ENCODE assay signal across 19 mouse cellular contexts in genomic region chr6:117566786-117567185, GRCm38 (mm10).
A peak's percentile ranks its signal among the peaks of the same experiment; 100 is the strongest.
DNase-seq lines count a peak whose midpoint lies in the region; ATAC-seq and TF ChIP-seq lines count a peak whose summit lies in the region.
"Had no signal": no experiment of that assay in that cellular context is flagged by ENCODE, and none has a peak within 500 bp of the region (broad histone marks: within the 10 kb centered on the region; RNA-seq: fewer than 3 reads in every experiment).

No protein-coding gene starts in this region.

- peak overlapping the region; percentile 16; the same call in 1 of the 2 replicates for H3K4me2 ChIP-seq in heart, embryonic 14.5 days (ENCODE audit: low read length)
- no peak overlapping the region for H3K4me2 ChIP-seq in kidney, postnatal 0 days (ENCODE audit: low read length)
- H3K4me2 ChIP-seq in kidney, embryonic 15.5 days, result no peak overlapping the region
- no peak overlapping the region for H3K4me2 ChIP-seq in hindbrain, embryonic 16.5 days (ENCODE audit: low read length)
- H3K4me2 ChIP-seq: embryonic facial prominence, embryonic 12.5 days; forebrain, embryonic 15.5 days; hindbrain, embryonic 14.5 days had no signal

- peak; percentile 76 for DNase-seq in heart, embryonic 10.5 days (ENCODE audit: low spot score)
- DNase-seq in heart, postnatal 10 days, result no peak
- DNase-seq in heart, postnatal 4 days, result no peak
- peak; percentile 47 for DNase-seq in kidney, postnatal 0 days (ENCODE audit: low spot score)
- DNase-seq in forelimb bud, embryonic 11.5 days (ENCODE audit: low read depth, low spot score), result peak; percentile 13
- DNase-seq: adrenal gland, adult 8-10 months; adrenal gland, postnatal 36 days; cerebellum, adult 2 months; cerebellum, postnatal 10 days; gastrocnemius, postnatal 10 days; kidney, adult 2 months had no signal

- TF ChIP-seq CTCF in kidney, postnatal 0 days (IDR thresholded peaks at IDR 0.05; ENCODE audit: low read depth), result no peak

- intact Hi-C loops in heart, postnatal 10 days (cut with DNase I), result no loop called here

- ATAC-seq in heart, embryonic 14.5 days (ENCODE audit: insufficient number of reproducible peaks, insufficient read depth, low FRiP score, low read depth), result peak; percentile 72
- no peak for ATAC-seq in kidney, postnatal 0 days (replicated peaks; ENCODE audit: low FRiP score, low read depth)
- ATAC-seq in kidney, embryonic 15.5 days (replicated peaks; ENCODE audit: low FRiP score), result no peak
- ATAC-seq in hindbrain, embryonic 16.5 days, result no peak
- ATAC-seq: forebrain, embryonic 15.5 days; intestine, embryonic 16.5 days had no signal

- peaks cover 21% of the 10 kb centered on the region; the same call in 1 of the 2 replicates for H3K27me3 ChIP-seq in heart, embryonic 10.5 days (ENCODE audit: insufficient read depth, poor library complexity, severe bottlenecking)
- no peaks in the 10 kb centered on the region for H3K27me3 ChIP-seq in heart, embryonic 14.5 days (ENCODE audit: control insufficient read depth, insufficient read depth, low read length)
- no peaks in the 10 kb centered on the region for H3K27me3 ChIP-seq in kidney, postnatal 0 days (ENCODE audit: insufficient read depth, low read length)
- H3K27me3 ChIP-seq in kidney, embryonic 15.5 days, result 0 out of 2 replicates have a peak, but pooled peaks cover 2% of the 10 kb centered on the region
- H3K27me3 ChIP-seq in hindbrain, embryonic 16.5 days (replicated peaks; ENCODE audit: control insufficient read depth, insufficient read depth, low read length), result no peaks in the 10 kb centered on the region
- H3K27me3 ChIP-seq: embryonic facial prominence, embryonic 12.5 days; forebrain, embryonic 15.5 days had no signal

- no peak overlapping the region for H3K27ac ChIP-seq in heart, embryonic 10.5 days
- peak overlapping the region in 1 of 2 experiments; percentile 12; a peak in 1 of 4 replicates for H3K27ac ChIP-seq in heart, embryonic 14.5 days (replicated peaks in 1 of 2; ENCODE audit: control insufficient read depth in 1 of 2, insufficient read depth in 1 of 2, low read depth in 2 of 2, low read length in 2 of 2)
- H3K27ac ChIP-seq in kidney, postnatal 0 days, result no peak overlapping the region
- no peak overlapping the region for H3K27ac ChIP-seq in kidney, embryonic 15.5 days
- H3K27ac ChIP-seq in hindbrain, embryonic 16.5 days (ENCODE audit: low read depth, low read length), result no peak overlapping the region
- H3K27ac ChIP-seq: embryonic facial prominence, embryonic 12.5 days; forebrain, embryonic 15.5 days; hindbrain, embryonic 10.5 days; hindbrain, embryonic 14.5 days had no signal

- H3K9ac ChIP-seq in heart, embryonic 14.5 days (ENCODE audit: low read length), result no peak overlapping the region
- no peak overlapping the region for H3K9ac ChIP-seq in kidney, postnatal 0 days (ENCODE audit: low read depth, low read length)
- H3K9ac ChIP-seq in kidney, embryonic 15.5 days, result no peak overlapping the region
- no peak overlapping the region for H3K9ac ChIP-seq in hindbrain, embryonic 16.5 days (ENCODE audit: low read depth, low read length)
- H3K9ac ChIP-seq: embryonic facial prominence, embryonic 12.5 days; forebrain, embryonic 15.5 days; hindbrain, embryonic 14.5 days had no signal

- 33% methylated on average over 6 of the region's 6 CpGs for WGBS in heart, embryonic 10.5 days
- 16% methylated on average over 6 of the region's 6 CpGs for WGBS in heart, embryonic 14.5 days
- 31% methylated on average over 6 of the region's 6 CpGs for WGBS in kidney, postnatal 0 days
- WGBS in kidney, embryonic 15.5 days, result 22% methylated on average over 6 of the region's 6 CpGs
- 76% methylated on average over 6 of the region's 6 CpGs for WGBS in hindbrain, embryonic 16.5 days

- H3K4me3 ChIP-seq in heart, embryonic 10.5 days, result no peak overlapping the region
- H3K4me3 ChIP-seq in heart, embryonic 14.5 days (ENCODE audit: control insufficient read depth in 1 of 2, insufficient read depth in 1 of 2, low read depth in 1 of 2, low read length in 2 of 2), result no peak overlapping the region
- H3K4me3 ChIP-seq in kidney, postnatal 0 days (replicated peaks; ENCODE audit: low read depth, low read length), result no peak overlapping the region
- H3K4me3 ChIP-seq in kidney, embryonic 15.5 days (replicated peaks), result no peak overlapping the region
- H3K4me3 ChIP-seq in hindbrain, embryonic 16.5 days (ENCODE audit: low read length), result no peak overlapping the region
- H3K4me3 ChIP-seq: embryonic facial prominence, embryonic 12.5 days; forebrain, embryonic 15.5 days; hindbrain, embryonic 10.5 days had no signal

- no peaks in the 10 kb centered on the region for H3K9me3 ChIP-seq in heart, embryonic 10.5 days
- H3K9me3 ChIP-seq in heart, embryonic 14.5 days (ENCODE audit: control insufficient read depth, low read length), result no peaks in the 10 kb centered on the region
- no peaks in the 10 kb centered on the region for H3K9me3 ChIP-seq in kidney, postnatal 0 days (replicated peaks; ENCODE audit: low read length)
- no peaks in the 10 kb centered on the region for H3K9me3 ChIP-seq in kidney, embryonic 15.5 days (replicated peaks)
- H3K9me3 ChIP-seq in hindbrain, embryonic 16.5 days (ENCODE audit: control insufficient read depth, low read length), result no peaks in the 10 kb centered on the region
- H3K9me3 ChIP-seq: embryonic facial prominence, embryonic 12.5 days; forebrain, embryonic 15.5 days; hindbrain, embryonic 10.5 days had no signal

- no peaks in the 10 kb centered on the region for H3K36me3 ChIP-seq in heart, embryonic 10.5 days
- no peaks in the 10 kb centered on the region for H3K36me3 ChIP-seq in heart, embryonic 14.5 days (ENCODE audit: control insufficient read depth, insufficient read depth, low read length)
- no peaks in the 10 kb centered on the region for H3K36me3 ChIP-seq in kidney, postnatal 0 days (ENCODE audit: insufficient read depth, low read length)
- H3K36me3 ChIP-seq in kidney, embryonic 15.5 days, result no peaks in the 10 kb centered on the region
- H3K36me3 ChIP-seq in hindbrain, embryonic 16.5 days (ENCODE audit: control insufficient read depth, insufficient read depth, low read length), result no peaks in the 10 kb centered on the region
- H3K36me3 ChIP-seq: embryonic facial prominence, embryonic 12.5 days; forebrain, embryonic 15.5 days; hindbrain, embryonic 10.5 days had no signal

- peaks cover 24% of the 10 kb centered on the region for H3K4me1 ChIP-seq in heart, embryonic 10.5 days
- peaks cover 25 to 35% of the 10 kb centered on the region in 2 experiments for H3K4me1 ChIP-seq in heart, embryonic 14.5 days (ENCODE audit: control insufficient read depth in 2 of 2, insufficient read depth in 2 of 2, low read length in 2 of 2)
- peaks cover 8% of the 10 kb centered on the region; the same call in 1 of the 2 replicates for H3K4me1 ChIP-seq in kidney, postnatal 0 days (replicated peaks; ENCODE audit: insufficient read depth, low read length)
- peaks cover 24% of the 10 kb centered on the region for H3K4me1 ChIP-seq in kidney, embryonic 15.5 days
- no peaks in the 10 kb centered on the region for H3K4me1 ChIP-seq in hindbrain, embryonic 16.5 days (ENCODE audit: control insufficient read depth, insufficient read depth, low read depth, low read length)

Comparison
In these comparisons a context has a peak if more than half of its experiments do, and no peak if none do; other contexts are left out.
1. DNase-seq: peak in heart, embryonic 10.5 days (single experiment), kidney, postnatal 0 days (single experiment) and forelimb bud, embryonic 11.5 days (single experiment); none in heart, postnatal 10 days (0 of 2) and heart, postnatal 4 days (single experiment).